Mouse (Mus musculus): ENCODE data around the gene Slc12a8.

DNA sequence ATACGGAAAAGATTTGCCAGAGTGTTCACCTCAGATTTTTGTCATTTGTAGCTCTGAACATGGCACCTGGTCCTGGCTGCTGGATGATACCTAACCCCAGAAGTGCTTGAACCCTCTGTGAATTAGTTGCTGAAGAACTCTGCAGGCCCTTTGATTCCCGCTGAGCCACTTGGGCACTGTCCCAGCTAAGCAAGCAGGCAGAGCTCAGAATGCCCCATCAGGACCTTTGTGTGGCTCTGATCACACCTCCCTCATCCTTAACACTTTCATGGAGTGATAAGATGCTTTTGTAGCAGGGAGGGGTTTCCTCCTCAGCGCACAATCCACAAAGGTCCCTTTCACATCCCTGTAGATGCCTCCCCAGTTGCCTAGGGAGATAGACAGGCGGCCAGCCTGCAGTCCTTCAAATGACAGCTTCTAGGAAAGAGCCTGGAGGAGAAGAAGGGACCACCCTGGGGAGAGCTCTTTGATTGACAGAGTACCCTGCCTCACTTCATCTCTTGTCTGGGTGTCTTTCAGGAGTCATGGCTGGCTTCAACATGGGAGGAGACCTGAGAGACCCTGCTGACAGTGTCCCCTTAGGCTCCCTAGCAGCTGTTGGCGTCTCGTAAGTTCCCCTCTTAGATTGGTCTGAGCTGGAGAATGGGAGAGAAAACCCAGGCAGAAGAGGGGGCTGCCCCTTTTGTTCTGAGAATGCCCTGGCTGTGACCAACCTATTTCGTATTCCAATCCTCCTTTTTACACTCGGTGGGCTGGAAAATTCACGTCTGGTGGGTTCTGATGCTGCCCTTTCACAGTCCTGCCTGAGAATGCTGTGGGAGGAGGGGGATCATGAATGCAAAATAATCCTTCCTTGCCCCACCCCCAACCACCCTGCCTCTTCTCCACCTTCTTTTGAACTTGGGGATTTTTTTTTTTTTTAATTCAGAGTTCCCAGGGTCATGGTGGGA, 88.8 kb downstream of the Slc12a8 start:
- TF ChIP-seq CTCF (IDR thresholded peaks at IDR 0.05; ENCODE audit: low read depth, low read length) (no peak), POLR2AphosphoS5 (IDR thresholded peaks at IDR 0.05; ENCODE audit: insufficient replicate concordance, low read depth, low read length) (no peak)
